Mouse (Mus musculus): ENCODE measurements around the gene Rwdd2a. TPM values are rescaled to one million over a fixed set of nuclear protein-coding genes. Genes with fewer than 3 reads are reported as not detected.
"Not testable (repeated sequence)": the region's sequence is repeated elsewhere in the genome, so short reads cannot be mapped to it uniquely, and the experiment has no call there.

Gene Rwdd2a
- total RNA-seq, 2 experiments from 2014 or later = 0.76 to 0.83 TPM

GRCm38 (mm10) chr9:86587019-86587795, 15.4 kb downstream of the Rwdd2a start:
- intact Hi-C loops (cut with DNase I) = no loop called here
- DNase-seq = no peak

GRCm38 (mm10) chr9:86592676-86593668, 21.2 kb downstream of the Rwdd2a start:
- no peak for DNase-seq
- intact Hi-C loops (cut with DNase I) = loop anchor here (1.0 to 2.0 kb wide), 2 partner anchors 154 to 207 kb away; no protein-coding TSS in a partner anchor

GRCm38 (mm10) chr9:86594357-86594767, 22.6 kb downstream of the Rwdd2a start:
- DNase-seq; intact Hi-C loops (cut with DNase I): not testable (repeated sequence)

GRCm38 (mm10) chr9:86596983-86597382, 25.2 kb downstream of the Rwdd2a start:
- intact Hi-C loops (cut with DNase I); DNase-seq: not testable (repeated sequence)

GRCm38 (mm10) chr9:86599723-86600303, 28.0 kb downstream of the Rwdd2a start:
- no peak for DNase-seq
- intact Hi-C loops (cut with DNase I) = loop anchor here (10.0 kb wide), 1 partner anchor 645 kb away; no protein-coding TSS in a partner anchor

- DNase-seq = no peak
- intact Hi-C loops (cut with DNase I) = loop anchor here (10.0 kb wide), 1 partner anchor 639 kb away; no protein-coding TSS in a partner anchor
These were observed 34.0 kb downstream of the Rwdd2a start for GRCm38 (mm10) chr9:86605776-86606175.

- intact Hi-C loops (cut with DNase I) = no loop called here
- DNase-seq = no peak
These were observed 40.3 kb downstream of the Rwdd2a start for GRCm38 (mm10) chr9:86612091-86612490.

GRCm38 (mm10) chr9:86615765-86616164, 44.0 kb downstream of the Rwdd2a start:
- intact Hi-C loops (cut with DNase I) = no loop called here
- no peak for DNase-seq

GRCm38 (mm10) chr9:86617837-86618492, 46.2 kb downstream of the Rwdd2a start:
- DNase-seq = no peak
- intact Hi-C loops (cut with DNase I) = no loop called here

GRCm38 (mm10) chr9:86619341-86620139, 47.7 kb downstream of the Rwdd2a start:
- intact Hi-C loops (cut with DNase I) = no loop called here
- DNase-seq = no peak

- intact Hi-C loops (cut with DNase I) = no loop called here
- DNase-seq = no peak
These were observed 50.3 kb downstream of the Rwdd2a start for GRCm38 (mm10) chr9:86622062-86622461.

GRCm38 (mm10) chr9:86624039-86624438, 52.2 kb downstream of the Rwdd2a start:
- intact Hi-C loops (cut with DNase I) = no loop called here
- DNase-seq = no peak

Other genes with a start within 250 kb of the Rwdd2a start
- gene Ube2cbp, start 107.0 kb upstream of the Rwdd2a start, total RNA-seq (2021) = 1 to 10 TPM in 1 of 2 experiments, under 1 TPM in 1; 0.86 to 1.7 TPM
- 10 to 100 TPM; 22.2 to 24.2 TPM for gene Dop1a, start 104.8 kb upstream of the Rwdd2a start, total RNA-seq (2021)
- 1 to 10 TPM; 5.8 to 8.9 TPM for gene Pgm3, start 149 bp upstream of the Rwdd2a start, total RNA-seq (2021)
- 10 to 100 TPM; 73.0 to 84.6 TPM for gene Me1, start 124.0 kb downstream of the Rwdd2a start, total RNA-seq (2021)
- gene Prss35, start 171.7 kb downstream of the Rwdd2a start, total RNA-seq (2021) = 1 to 10 TPM in 1 of 2 experiments, under 1 TPM in 1; 0.49 to 1.2 TPM